In the genomic region with DNA sequence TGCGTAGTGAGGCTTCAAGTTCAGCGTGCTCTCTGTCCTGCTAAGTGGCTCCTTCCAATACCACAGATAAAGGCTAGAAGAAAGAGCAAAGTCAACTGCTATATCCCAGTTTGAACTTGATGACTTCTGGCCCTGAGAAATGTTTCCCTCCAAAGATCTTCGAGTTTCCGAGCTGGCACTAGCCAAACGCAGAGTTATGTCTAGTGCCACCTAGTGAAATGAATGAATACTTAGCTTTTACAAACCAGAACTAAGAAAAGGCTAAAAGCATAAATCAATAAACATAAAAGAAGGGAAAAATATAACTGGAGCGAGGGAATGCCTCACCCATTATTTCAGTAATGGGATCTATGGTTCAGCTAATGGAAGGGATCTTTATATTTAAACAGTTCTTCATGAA, we compare ENCODE assay signal across 11 mouse cellular contexts.
A peak's percentile ranks its signal among the peaks of the same experiment; 100 is the strongest.
DNase-seq lines count a peak whose midpoint lies in the region; ATAC-seq and TF ChIP-seq lines count a peak whose summit lies in the region.
"Had no signal": no experiment of that assay in that cellular context is flagged by ENCODE, and none has a peak within 500 bp of the region (broad histone marks: within the 10 kb centered on the region; RNA-seq: fewer than 3 reads in every experiment).

No protein-coding gene starts in this region.

- H3K27me3 ChIP-seq in hindbrain, postnatal 0 days (ENCODE audit: insufficient read depth, low read length) = no peaks in the 10 kb centered on the region
- H3K27me3 ChIP-seq in hindbrain, embryonic 16.5 days (replicated peaks; ENCODE audit: control insufficient read depth, insufficient read depth, low read length) = no peaks in the 10 kb centered on the region
- no peaks in the 10 kb centered on the region for H3K27me3 ChIP-seq in splenic B cell, adult 2 months (ENCODE audit: control insufficient read depth, insufficient read depth, low read length, poor library complexity, severe bottlenecking)
- H3K27me3 ChIP-seq: embryonic facial prominence, embryonic 12.5 days; lung, embryonic 15.5 days had no signal

- TF ChIP-seq CTCF in hindbrain, postnatal 0 days (IDR thresholded peaks at IDR 0.05; ENCODE audit: low read depth) = peak; percentile 67

- H3K36me3 ChIP-seq in hindbrain, postnatal 0 days (ENCODE audit: insufficient read depth, low read length) = no peaks in the 10 kb centered on the region
- H3K36me3 ChIP-seq in hindbrain, embryonic 16.5 days (ENCODE audit: control insufficient read depth, insufficient read depth, low read length) = no peaks in the 10 kb centered on the region
- no peaks in the 10 kb centered on the region for H3K36me3 ChIP-seq in splenic B cell, adult 2 months (ENCODE audit: control insufficient read depth, insufficient read depth, low read length, poor library complexity, severe bottlenecking)
- H3K36me3 ChIP-seq: embryonic facial prominence, embryonic 12.5 days; lung, embryonic 15.5 days had no signal

- no peaks in the 10 kb centered on the region for H3K9me3 ChIP-seq in hindbrain, postnatal 0 days (ENCODE audit: low read length)
- no peaks in the 10 kb centered on the region for H3K9me3 ChIP-seq in hindbrain, embryonic 16.5 days (ENCODE audit: control insufficient read depth, low read length)
- H3K9me3 ChIP-seq: embryonic facial prominence, embryonic 12.5 days; lung, embryonic 15.5 days had no signal

- ATAC-seq in hindbrain, postnatal 0 days = no peak
- no peak for ATAC-seq in hindbrain, embryonic 16.5 days

- H3K4me2 ChIP-seq in hindbrain, postnatal 0 days (ENCODE audit: low read depth, low read length) = no peak overlapping the region
- no peak overlapping the region for H3K4me2 ChIP-seq in hindbrain, embryonic 16.5 days (ENCODE audit: low read length)
- H3K4me2 ChIP-seq: embryonic facial prominence, embryonic 12.5 days; lung, embryonic 15.5 days had no signal

- H3K4me1 ChIP-seq in hindbrain, postnatal 0 days (ENCODE audit: insufficient read depth, low read length) = no peaks in the 10 kb centered on the region
- H3K4me1 ChIP-seq in hindbrain, embryonic 16.5 days (ENCODE audit: control insufficient read depth, insufficient read depth, low read depth, low read length) = no peaks in the 10 kb centered on the region
- H3K4me1 ChIP-seq: embryonic facial prominence, embryonic 12.5 days; lung, embryonic 15.5 days had no signal

- H3K27ac ChIP-seq in hindbrain, postnatal 0 days = no peak overlapping the region
- H3K27ac ChIP-seq in hindbrain, embryonic 16.5 days (ENCODE audit: low read depth, low read length) = no peak overlapping the region
- H3K27ac ChIP-seq: embryonic facial prominence, embryonic 12.5 days; lung, embryonic 15.5 days had no signal

- no peak overlapping the region for H3K9ac ChIP-seq in hindbrain, postnatal 0 days (replicated peaks; ENCODE audit: low read length)
- H3K9ac ChIP-seq in hindbrain, embryonic 16.5 days (ENCODE audit: low read depth, low read length) = no peak overlapping the region
- H3K9ac ChIP-seq: embryonic facial prominence, embryonic 12.5 days; lung, embryonic 15.5 days had no signal

- DNase-seq in cerebellum, postnatal 10 days = peak; percentile 13 to 35
- DNase-seq in cerebellum, adult 8-10 months = no peak
- DNase-seq in hindbrain, postnatal 0 days (ENCODE audit: low spot score) = peak; percentile 77
- DNase-seq in lung, postnatal 25 days (ENCODE audit: low spot score) = peak; percentile 11
- DNase-seq in lung, adult 18-20 months = no peak
- peak; percentile 3 for DNase-seq in splenic B cell, adult 2 months (ENCODE audit: low read depth, low spot score)
- DNase-seq in B cell, adult 2 months = no peak

- 46% methylated on average over 6 of the region's 6 CpGs for WGBS in hindbrain, postnatal 0 days
- 55% methylated on average over 6 of the region's 6 CpGs for WGBS in hindbrain, embryonic 16.5 days

- no peak overlapping the region for H3K4me3 ChIP-seq in hindbrain, postnatal 0 days (ENCODE audit: low read length)
- H3K4me3 ChIP-seq in hindbrain, embryonic 16.5 days (ENCODE audit: low read length) = no peak overlapping the region
- H3K4me3 ChIP-seq: embryonic facial prominence, embryonic 12.5 days; lung, embryonic 15.5 days; myocyte had no signal

Comparison
In these comparisons a context has a peak if more than half of its experiments do, and no peak if none do; other contexts are left out.
1. DNase-seq: peak in cerebellum, postnatal 10 days (2 of 2), hindbrain, postnatal 0 days (single experiment), lung, postnatal 25 days (single experiment) and splenic B cell, adult 2 months (single experiment); none in cerebellum, adult 8-10 months (single experiment), lung, adult 18-20 months (0 of 2) and B cell, adult 2 months (0 of 2).